Mouse (Mus musculus): ENCODE data around the gene Zbtb20.
A peak's percentile ranks its signal among the peaks of the same experiment; 100 is the strongest.

Zbtb20 gene

DNA sequence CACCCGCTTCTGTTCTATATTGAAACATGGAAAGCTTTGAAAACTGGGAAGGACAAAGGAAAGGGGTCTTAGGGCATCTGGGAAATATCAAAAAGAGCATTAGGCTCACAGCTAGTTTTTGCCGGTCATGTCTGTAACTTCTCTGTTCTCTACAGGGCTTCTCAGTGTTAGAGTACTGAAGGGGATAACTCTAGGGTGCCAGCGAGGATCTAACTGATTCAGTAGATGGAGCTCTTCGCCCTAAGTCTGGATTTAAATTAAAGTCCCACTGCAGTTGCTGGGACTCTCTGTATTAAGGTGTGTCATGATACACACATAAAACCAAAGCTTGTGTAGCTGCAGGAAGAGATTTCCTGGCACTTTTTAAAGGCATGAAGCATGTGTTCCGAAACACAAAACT lies 634.8 kb downstream of the Zbtb20 start:
- no peak for DNase-seq (ENCODE audit: low spot score in 2 of 2)

- DNase-seq (ENCODE audit: low spot score in 2 of 2), result no peak
Measured at GRCm38 (mm10) chr16:43511531-43511930, 635.9 kb downstream of the Zbtb20 start.

DNA sequence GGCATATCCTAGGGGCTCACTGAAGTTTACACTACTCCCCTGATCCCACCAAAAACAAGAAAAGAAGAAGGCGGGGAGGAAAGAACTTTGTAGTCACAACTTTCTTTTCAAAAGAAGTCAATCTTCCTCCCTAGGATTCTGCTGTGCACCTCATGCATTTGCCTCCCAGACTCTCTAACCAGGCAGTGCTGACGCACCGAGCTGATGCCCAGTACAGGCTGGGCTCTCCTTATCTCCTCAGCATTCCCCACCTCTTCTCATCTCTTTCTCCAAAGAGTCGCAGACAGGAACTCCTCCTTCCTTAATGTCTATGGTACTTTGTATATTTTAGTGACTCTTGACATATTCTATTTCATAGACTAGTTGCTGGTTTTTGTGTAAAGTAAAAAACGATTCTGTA lies 638.3 kb downstream of the Zbtb20 start:
- no peak for DNase-seq (ENCODE audit: low spot score in 2 of 2)

GRCm38 (mm10) chr16:43515538-43515937 lies 639.9 kb downstream of the Zbtb20 start:
- DNase-seq (ENCODE audit: low spot score in 2 of 2), result no peak

DNA sequence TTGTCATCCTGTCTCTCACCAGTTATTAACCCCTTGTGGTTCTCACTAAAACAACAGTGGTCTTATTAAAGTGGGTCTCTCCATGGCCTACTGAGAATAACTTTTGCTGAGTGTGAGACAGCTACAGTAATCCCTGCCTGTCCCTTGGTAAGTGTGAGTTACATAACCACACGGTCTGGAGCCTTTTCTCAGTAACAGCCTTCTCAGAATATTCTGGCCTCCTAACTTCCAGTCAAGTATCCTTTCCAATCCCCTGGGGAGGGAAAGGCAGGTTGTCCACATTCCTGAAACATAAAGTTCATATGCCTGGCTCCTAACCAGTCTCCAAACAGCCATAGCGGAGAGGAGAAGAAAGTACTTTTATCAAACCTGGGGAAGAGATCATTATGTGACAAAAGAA lies 644.6 kb downstream of the Zbtb20 start:
- no peak for DNase-seq (ENCODE audit: low spot score in 2 of 2)

GRCm38 (mm10) chr16:43522482-43522881 lies 646.8 kb downstream of the Zbtb20 start:
- DNase-seq (ENCODE audit: low spot score in 2 of 2), result no peak

GRCm38 (mm10) chr16:43524179-43524578 lies 648.5 kb downstream of the Zbtb20 start:
- no peak for DNase-seq (ENCODE audit: low spot score in 2 of 2)

GRCm38 (mm10) chr16:43525624-43526023 lies 649.9 kb downstream of the Zbtb20 start:
- no peak for DNase-seq (ENCODE audit: low spot score in 2 of 2)

DNA sequence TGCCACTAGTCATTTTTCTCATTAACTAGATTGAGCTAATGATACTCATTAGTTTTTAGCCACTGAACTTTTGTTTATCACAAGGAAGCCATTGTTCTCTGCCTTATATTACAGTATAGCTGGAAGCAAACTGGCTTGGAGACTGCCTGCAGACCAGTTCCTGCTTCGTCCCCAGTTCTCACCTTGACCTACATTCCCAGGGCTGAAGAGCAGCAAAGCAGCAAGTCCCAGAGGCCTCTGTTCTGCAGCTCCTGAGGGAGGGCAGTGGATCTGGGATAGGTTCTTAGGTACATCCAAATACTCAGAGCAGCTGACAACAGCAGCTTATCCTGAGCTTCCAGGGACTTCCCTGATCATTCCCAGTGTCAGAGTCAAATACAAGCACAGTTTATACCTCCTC lies 652.6 kb downstream of the Zbtb20 start:
- DNase-seq (ENCODE audit: low spot score in 2 of 2), result no peak

- DNase-seq (ENCODE audit: low spot score in 2 of 2), result no peak
Measured at GRCm38 (mm10) chr16:43531328-43531727, 655.6 kb downstream of the Zbtb20 start.

GRCm38 (mm10) chr16:43534103-43534502 lies 658.4 kb downstream of the Zbtb20 start:
- no peak for DNase-seq (ENCODE audit: low spot score in 2 of 2)

- no peak for DNase-seq (ENCODE audit: low spot score in 2 of 2)
Measured at GRCm38 (mm10) chr16:43535912-43536311, 660.2 kb downstream of the Zbtb20 start.

DNA sequence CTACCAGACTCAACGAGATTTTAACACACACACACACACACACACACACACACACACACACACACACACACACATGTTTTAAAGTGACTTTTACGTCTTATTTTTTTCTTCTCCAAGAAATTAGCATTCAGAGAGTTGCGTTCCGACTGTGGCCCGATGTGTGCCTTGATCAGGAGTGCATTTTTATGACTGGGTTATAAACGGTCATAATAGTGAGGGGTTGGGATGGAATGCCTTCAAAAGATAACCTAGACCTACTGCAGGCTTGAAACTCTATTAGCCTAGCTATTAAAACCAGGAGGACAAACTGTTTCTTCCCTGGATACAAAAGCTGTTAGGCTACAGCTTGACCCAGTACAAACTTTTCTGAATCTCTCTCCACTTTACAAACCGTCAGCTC lies 661.5 kb downstream of the Zbtb20 start:
- DNase-seq (ENCODE audit: low spot score in 2 of 2), result no peak

DNA sequence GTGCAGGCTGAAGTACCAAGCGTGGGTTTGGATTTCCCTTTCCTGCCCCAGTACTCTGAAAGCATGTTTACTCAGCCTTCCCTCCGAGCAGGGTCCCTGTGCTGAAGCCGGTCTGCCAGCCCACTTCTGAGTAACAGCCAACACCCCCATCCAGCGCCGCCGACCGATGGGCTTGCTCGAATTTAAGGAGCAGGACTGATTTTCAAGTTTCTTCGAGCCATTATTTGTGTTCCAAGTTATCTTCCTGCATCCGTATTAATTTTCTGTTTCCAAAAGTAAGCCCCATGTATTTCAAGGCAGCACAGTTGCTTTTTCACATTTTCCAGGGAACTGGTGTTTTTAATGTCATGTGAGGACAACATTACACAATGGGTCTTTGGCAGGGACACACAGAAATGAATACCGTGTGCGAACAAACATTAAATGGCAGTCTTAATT lies 664.0 kb downstream of the Zbtb20 start:
- DNase-seq (ENCODE audit: low spot score in 2 of 2), result no peak

DNA sequence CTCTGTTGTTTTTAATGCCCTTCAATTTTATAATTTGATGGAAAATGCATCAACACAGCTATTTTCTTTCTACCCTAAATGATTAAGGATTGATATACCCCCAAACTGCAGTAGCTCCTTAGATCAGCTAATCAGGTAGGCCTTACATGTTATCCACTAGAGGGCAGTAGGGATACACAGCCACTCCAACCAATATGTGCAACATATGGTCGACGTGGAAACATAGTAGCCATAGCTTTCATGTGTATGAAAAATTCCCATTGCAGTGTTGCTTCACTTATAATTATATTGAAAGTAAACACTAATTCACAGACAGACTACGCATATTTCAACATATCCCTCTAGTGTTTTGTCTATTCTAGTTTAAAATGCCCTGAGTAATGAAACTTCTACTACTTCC lies 664.4 kb downstream of the Zbtb20 start:
- DNase-seq (ENCODE audit: low spot score in 2 of 2), result no peak

- no peak for DNase-seq (ENCODE audit: low spot score in 2 of 2)
Measured at GRCm38 (mm10) chr16:43540546-43541167, 665.0 kb downstream of the Zbtb20 start.

- DNase-seq (ENCODE audit: low spot score in 2 of 2), result no peak
Measured at GRCm38 (mm10) chr16:43545261-43545660, 669.6 kb downstream of the Zbtb20 start.

- peak in 1 of 2 experiments; percentile 33 for DNase-seq (ENCODE audit: low spot score in 2 of 2)
Measured at GRCm38 (mm10) chr16:43547323-43548180, 671.9 kb downstream of the Zbtb20 start.

- DNase-seq (ENCODE audit: low spot score in 2 of 2), result no peak
Measured at GRCm38 (mm10) chr16:43548774-43549173, 673.1 kb downstream of the Zbtb20 start.

DNA sequence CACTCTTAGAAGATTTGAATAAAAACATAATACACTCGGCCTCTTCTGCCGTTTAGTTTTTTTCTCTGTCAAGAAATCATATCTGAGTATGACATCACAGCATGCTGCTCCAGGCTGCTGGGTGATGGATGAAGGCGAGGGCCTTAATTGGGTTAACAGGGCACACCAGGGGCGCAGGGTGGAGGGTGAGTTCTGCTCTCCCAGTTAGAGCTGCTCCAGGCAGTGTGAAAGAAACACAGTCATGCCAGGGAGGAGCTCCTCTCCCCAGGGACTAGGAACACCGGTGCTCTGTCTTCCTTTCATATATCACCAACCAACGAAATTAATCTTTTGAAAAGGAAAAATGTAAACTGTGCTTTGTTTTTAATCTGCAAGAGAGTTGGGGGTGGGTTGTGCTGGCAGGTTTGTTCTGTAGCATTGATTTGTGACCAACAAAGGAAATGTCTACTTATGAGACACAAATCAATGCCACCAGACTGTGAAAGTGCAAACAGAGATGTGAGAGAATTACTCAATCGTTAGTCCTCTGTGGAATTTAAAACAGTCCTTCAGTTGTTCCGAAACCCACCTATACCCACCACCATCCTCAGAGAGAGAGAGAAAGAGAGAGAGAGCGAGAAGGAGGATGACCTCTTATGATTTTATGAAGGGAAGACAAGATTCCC lies 673.9 kb downstream of the Zbtb20 start:
- DNase-seq (ENCODE audit: low spot score in 2 of 2), result no peak

DNA sequence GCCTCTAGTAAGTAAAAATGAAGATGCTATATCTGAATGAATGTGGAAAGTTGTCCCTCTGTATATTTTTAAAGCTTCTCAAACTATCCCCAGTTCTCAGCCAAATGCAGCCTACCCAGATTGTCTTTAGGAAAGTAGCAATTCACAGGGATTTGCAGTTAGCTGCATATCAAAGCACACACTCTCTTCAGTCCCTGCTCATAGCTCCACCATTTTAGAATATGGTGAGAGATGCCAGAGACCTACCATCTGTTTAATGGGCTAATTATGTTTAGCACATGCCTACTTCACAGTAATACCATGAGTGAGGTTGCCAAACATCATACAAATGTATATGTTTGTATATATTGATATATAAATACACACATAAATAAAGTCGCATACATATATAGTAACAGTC lies 676.8 kb downstream of the Zbtb20 start:
- DNase-seq (ENCODE audit: low spot score in 2 of 2), result no peak

- DNase-seq (ENCODE audit: low spot score in 2 of 2), result no peak
Measured at GRCm38 (mm10) chr16:43557385-43557784, 681.7 kb downstream of the Zbtb20 start.

- DNase-seq (ENCODE audit: low spot score in 2 of 2), result no peak
Measured at GRCm38 (mm10) chr16:43561330-43561729, 685.6 kb downstream of the Zbtb20 start.
